Mouse (Mus musculus) embryo, embryonic 10 days (tissue): ENCODE results near the gene Cuedc1.
"Not testable (repeated sequence)": the region's sequence is repeated elsewhere in the genome, so short reads cannot be mapped to it uniquely, and the experiment has no call there.

Source experiments
- DNase-seq: peaks from one replicate; pipeline ENCODE4 v3.0.0-alpha.2; 2015; ENCODE audit warnings: low spot score

Cuedc1 gene

GRCm38 (mm10) chr11:88171876-88172442 is 74.1 kb downstream of the Cuedc1 start:
- no peak for DNase-seq

GRCm38 (mm10) chr11:88172601-88173325 is 74.9 kb downstream of the Cuedc1 start:
- DNase-seq = peak; percentile 89

GRCm38 (mm10) chr11:88173386-88174025 is 75.6 kb downstream of the Cuedc1 start:
- DNase-seq = peak; percentile 66

GRCm38 (mm10) chr11:88180467-88180958 is 82.7 kb downstream of the Cuedc1 start:
- DNase-seq = no peak

- DNase-seq = peak; percentile 76
Measured at GRCm38 (mm10) chr11:88180959-88181619, 83.2 kb downstream of the Cuedc1 start.

- DNase-seq = no peak
Measured at GRCm38 (mm10) chr11:88184632-88185180, 86.8 kb downstream of the Cuedc1 start.

- DNase-seq = no peak
Measured at GRCm38 (mm10) chr11:88186078-88186946, 88.5 kb downstream of the Cuedc1 start.

GRCm38 (mm10) chr11:88186947-88187243 is 89.0 kb downstream of the Cuedc1 start:
- no peak for DNase-seq

- peak; percentile 94 for DNase-seq
Measured at GRCm38 (mm10) chr11:88187417-88188133, 89.7 kb downstream of the Cuedc1 start.

GRCm38 (mm10) chr11:88188216-88188615 is 90.4 kb downstream of the Cuedc1 start:
- no peak for DNase-seq

- no peak for DNase-seq
Measured at GRCm38 (mm10) chr11:88188635-88189034, 90.8 kb downstream of the Cuedc1 start.

GRCm38 (mm10) chr11:88192595-88192994 is 94.7 kb downstream of the Cuedc1 start:
- no peak for DNase-seq

- no peak for DNase-seq
Measured at GRCm38 (mm10) chr11:88193098-88193823, 95.4 kb downstream of the Cuedc1 start.

- DNase-seq = no peak
Measured at GRCm38 (mm10) chr11:88193824-88194696, 96.2 kb downstream of the Cuedc1 start.

- DNase-seq = not testable (repeated sequence)
Measured at GRCm38 (mm10) chr11:88195699-88196098, 97.8 kb downstream of the Cuedc1 start.

- DNase-seq = peak; percentile 75
Measured at GRCm38 (mm10) chr11:88197153-88197576, 99.3 kb downstream of the Cuedc1 start.

- no peak for DNase-seq
Measured at GRCm38 (mm10) chr11:88198223-88198622, 100.4 kb downstream of the Cuedc1 start.

- DNase-seq = no peak
Measured at GRCm38 (mm10) chr11:88201172-88201571, 103.3 kb downstream of the Cuedc1 start.

- no peak for DNase-seq
Measured at GRCm38 (mm10) chr11:88202077-88202476, 104.2 kb downstream of the Cuedc1 start.
